Mouse (Mus musculus): Measurements from ENCODE around the gene Osbpl6.

DNA sequence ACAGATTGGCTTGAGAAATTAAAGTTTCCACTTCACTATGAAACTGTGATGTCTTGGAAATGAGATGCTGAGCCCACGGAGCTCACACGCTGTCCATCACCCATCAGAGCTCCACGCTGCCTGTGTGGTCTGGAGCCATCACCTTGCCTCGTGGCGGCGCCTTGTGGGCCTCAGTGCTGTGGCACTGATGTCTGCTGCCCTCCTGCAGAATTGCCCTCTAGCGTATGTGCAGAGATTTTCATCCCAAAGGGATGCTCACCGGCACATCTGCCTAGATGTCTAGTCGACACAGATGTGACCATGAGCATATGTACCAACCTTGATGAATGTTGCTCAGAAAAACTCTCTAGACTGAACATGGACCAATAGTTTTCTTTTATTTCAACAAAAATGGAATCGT is 180.6 kb downstream of the Osbpl6 start:
- TF ChIP-seq CTCF (IDR thresholded peaks at IDR 0.05; ENCODE audit: extremely low read depth, insufficient read depth, insufficient read length, insufficient replicate concordance): no peak
- no peak for TF ChIP-seq POLR2A (IDR thresholded peaks at IDR 0.05; ENCODE audit: low read depth, low read length)

Measured in spleen, adult 2 months (tissue).